Mouse (Mus musculus): ENCODE data around the gene Il21r. TPM values are rescaled to one million over a fixed set of nuclear protein-coding genes. Genes with fewer than 3 reads are reported as not detected.

Gene Il21r
- polyA plus RNA-seq, 1 experiment: 0.59 TPM

GRCm38 (mm10) chr7:125604362-125605319 lies 1.4 kb downstream of the Il21r start:
- Histone ChIP-seq H3K27me3 (ENCODE audit: control insufficient read depth, insufficient read depth, insufficient read length) (peaks cover 5% of the 10 kb centered on the region), H3K4me3 (no peak overlapping the region), H3K4me2 (ENCODE audit: low read depth) (no peak overlapping the region), H3K79me2 (ENCODE audit: control insufficient read depth, insufficient read depth) (no peaks in the 10 kb centered on the region), H3K36me3 (ENCODE audit: control insufficient read depth, insufficient read depth) (no peaks in the 10 kb centered on the region), H3ac (ENCODE audit: control insufficient read depth, insufficient read length) (no peak overlapping the region)
- TF ChIP-seq POLR2AphosphoS2 (IDR thresholded peaks at IDR 0.05; ENCODE audit: insufficient read length, low read depth) (no peak), SRF (IDR thresholded peaks at IDR 0.05; ENCODE audit: control insufficient read depth, insufficient read length, low read depth) (no peak)

GRCm38 (mm10) chr7:125605725-125606139 lies 2.5 kb downstream of the Il21r start:
- Histone ChIP-seq H3K4me2 (ENCODE audit: low read depth) (no peak overlapping the region), H3K79me2 (ENCODE audit: control insufficient read depth, insufficient read depth) (no peaks in the 10 kb centered on the region), H3ac (ENCODE audit: control insufficient read depth, insufficient read length) (no peak overlapping the region), H3K4me3 (no peak overlapping the region), H3K36me3 (ENCODE audit: control insufficient read depth, insufficient read depth) (no peaks in the 10 kb centered on the region), H3K27me3 (ENCODE audit: control insufficient read depth, insufficient read depth, insufficient read length) (peaks cover 5% of the 10 kb centered on the region)
- TF ChIP-seq CEBPB (IDR thresholded peaks at IDR 0.05; ENCODE audit: insufficient read depth, poor library complexity, severe bottlenecking) (no peak), SRF (IDR thresholded peaks at IDR 0.05; ENCODE audit: control insufficient read depth, insufficient read length, low read depth) (no peak), REST (IDR thresholded peaks at IDR 0.05; ENCODE audit: insufficient read depth, insufficient read length) (no peak), USF1 (IDR thresholded peaks at IDR 0.05; ENCODE audit: low read depth) (no peak), MYOD1 (IDR thresholded peaks at IDR 0.05; ENCODE audit: control insufficient read depth in 1 of 3, insufficient read length in 2 of 3, low read depth in 2 of 3) (no peak)

DNA sequence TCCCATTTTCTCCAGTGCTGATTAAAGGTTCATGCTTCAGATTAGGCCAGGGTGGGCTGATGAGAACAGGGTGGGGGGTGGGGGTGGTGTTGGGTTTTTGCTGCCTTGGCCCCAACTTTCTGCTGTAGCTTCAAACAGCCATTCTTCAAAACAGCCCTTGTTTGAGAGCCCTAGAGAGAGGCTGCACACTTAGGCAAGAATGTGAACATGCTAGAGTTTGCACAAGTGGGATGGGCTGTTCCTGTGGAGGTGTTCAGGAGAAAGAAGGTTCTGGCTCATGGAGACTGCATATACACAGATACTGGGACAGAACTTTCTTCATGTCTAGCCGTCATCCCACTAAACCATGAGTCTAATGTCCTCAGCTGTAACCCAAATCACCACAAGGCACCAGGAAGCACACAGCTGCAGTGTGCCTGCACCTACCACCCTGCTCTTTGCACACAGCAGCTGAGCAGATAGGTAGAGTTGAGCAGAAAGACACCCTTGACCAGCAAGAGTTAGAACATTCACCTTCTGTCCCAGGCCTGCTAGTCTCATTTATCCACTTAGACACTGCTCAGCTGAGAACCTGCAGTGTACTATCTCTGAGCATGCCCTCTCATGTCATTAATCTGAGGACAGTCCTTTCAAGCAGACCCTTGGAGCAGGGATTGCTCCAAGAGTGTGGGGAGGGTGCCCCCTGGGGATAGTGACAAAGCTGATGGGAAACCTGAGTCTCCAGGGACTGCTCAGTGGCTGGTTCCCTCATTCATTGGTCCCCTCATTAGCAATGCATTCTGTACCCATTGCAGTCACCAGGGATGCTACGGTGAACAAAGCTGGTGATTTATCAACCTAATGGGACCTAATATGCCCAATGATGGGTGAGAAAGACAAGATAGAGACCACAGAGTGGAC lies 3.3 kb downstream of the Il21r start:
- TF ChIP-seq TCF12 (IDR thresholded peaks at IDR 0.05; ENCODE audit: insufficient read depth, poor library complexity, severe bottlenecking): no peak
- no peak for TF ChIP-seq MYOD1 (IDR thresholded peaks at IDR 0.05; ENCODE audit: control insufficient read depth in 1 of 3, insufficient read length in 2 of 3, low read depth in 2 of 3)
- no peak for TF ChIP-seq USF1 (IDR thresholded peaks at IDR 0.05; ENCODE audit: low read depth)
- TF ChIP-seq REST (IDR thresholded peaks at IDR 0.05; ENCODE audit: insufficient read depth, insufficient read length): no peak
- no peak for TF ChIP-seq MYOG (IDR thresholded peaks at IDR 0.05; ENCODE audit: control insufficient read depth in 1 of 3, insufficient read depth in 1 of 3, insufficient read length in 2 of 3, low read depth in 2 of 3)
- no peak for TF ChIP-seq POLR2A (IDR thresholded peaks at IDR 0.05; ENCODE audit: insufficient read length, low read depth)
- TF ChIP-seq POLR2AphosphoS2 (IDR thresholded peaks at IDR 0.05; ENCODE audit: insufficient read length, low read depth): no peak
- no peak for TF ChIP-seq CEBPB (IDR thresholded peaks at IDR 0.05; ENCODE audit: insufficient read depth, poor library complexity, severe bottlenecking)
- TF ChIP-seq E2F4 (IDR thresholded peaks at IDR 0.05; ENCODE audit: insufficient read depth): no peak
- no peak for TF ChIP-seq SRF (IDR thresholded peaks at IDR 0.05; ENCODE audit: control insufficient read depth, insufficient read length, low read depth)
- TF ChIP-seq MAX (IDR thresholded peaks at IDR 0.05; ENCODE audit: low read depth): no peak
- Histone ChIP-seq H3K27me3 (ENCODE audit: control insufficient read depth, insufficient read depth, insufficient read length) (peaks cover 5% of the 10 kb centered on the region), H3K79me2 (ENCODE audit: control insufficient read depth, insufficient read depth) (no peaks in the 10 kb centered on the region), H3K4me3 (no peak overlapping the region), H3ac (ENCODE audit: control insufficient read depth, insufficient read length) (no peak overlapping the region), H3K36me3 (ENCODE audit: control insufficient read depth, insufficient read depth) (no peaks in the 10 kb centered on the region), H3K4me2 (ENCODE audit: low read depth) (no peak overlapping the region)

GRCm38 (mm10) chr7:125607384-125608182 lies 4.4 kb downstream of the Il21r start:
- Histone ChIP-seq H3K27me3 (ENCODE audit: control insufficient read depth, insufficient read depth, insufficient read length) (peaks cover 5% of the 10 kb centered on the region), H3K79me2 (ENCODE audit: control insufficient read depth, insufficient read depth) (no peaks in the 10 kb centered on the region), H3K36me3 (ENCODE audit: control insufficient read depth, insufficient read depth) (no peaks in the 10 kb centered on the region), H3ac (ENCODE audit: control insufficient read depth, insufficient read length) (no peak overlapping the region), H3K4me3 (no peak overlapping the region), H3K4me2 (ENCODE audit: low read depth) (no peak overlapping the region)
- TF ChIP-seq USF1 (IDR thresholded peaks at IDR 0.05; ENCODE audit: low read depth) (no peak), POLR2AphosphoS2 (IDR thresholded peaks at IDR 0.05; ENCODE audit: insufficient read length, low read depth) (no peak), TCF12 (IDR thresholded peaks at IDR 0.05; ENCODE audit: insufficient read depth, poor library complexity, severe bottlenecking) (no peak), REST (IDR thresholded peaks at IDR 0.05; ENCODE audit: insufficient read depth, insufficient read length) (no peak), MYOD1 (IDR thresholded peaks at IDR 0.05; ENCODE audit: control insufficient read depth in 1 of 3, insufficient read length in 2 of 3, low read depth in 2 of 3) (no peak), CEBPB (IDR thresholded peaks at IDR 0.05; ENCODE audit: insufficient read depth, poor library complexity, severe bottlenecking) (no peak), E2F4 (IDR thresholded peaks at IDR 0.05; ENCODE audit: insufficient read depth) (no peak), SRF (IDR thresholded peaks at IDR 0.05; ENCODE audit: control insufficient read depth, insufficient read length, low read depth) (no peak), MYOG (IDR thresholded peaks at IDR 0.05; ENCODE audit: control insufficient read depth in 1 of 3, insufficient read depth in 1 of 3, insufficient read length in 2 of 3, low read depth in 2 of 3) (no peak), MAX (IDR thresholded peaks at IDR 0.05; ENCODE audit: low read depth) (no peak), POLR2A (IDR thresholded peaks at IDR 0.05; ENCODE audit: insufficient read length, low read depth) (no peak), TCF3 (IDR thresholded peaks at IDR 0.05; ENCODE audit: insufficient read length, low read depth) (no peak)
